Mouse (Mus musculus): Measurements from ENCODE around the gene Edem3. TPM values are rescaled to one million over a fixed set of nuclear protein-coding genes. Genes with fewer than 3 reads are reported as not detected.

Gene Edem3
- polyA plus RNA-seq (2016; fragmentation: Nextera tagmentation; extraction: Ambion mirVana): 12.9 and 17.4 TPM in 2 replicates

GRCm38 (mm10) chr1:151754881-151755659 is at the start of gene Edem3:
Gene Edem3 (plus strand): TSS chr1:151755371.
- peak within 1 kb of the TSS; percentile 88 for H3K27ac ChIP-seq
- no peaks in the 10 kb centered on the region for H3K27me3 ChIP-seq (ENCODE audit: low read depth, poor library complexity, severe bottlenecking)
- H3K36me3 ChIP-seq: no peaks in the 10 kb centered on the region
- DNase-seq (ENCODE audit: low spot score): peak; percentile 90
- peaks cover 21% of the 10 kb centered on the region for H3K4me1 ChIP-seq
- H3K9me3 ChIP-seq (replicated peaks): no peaks in the 10 kb centered on the region
- under 1% methylated on average over 64 of the region's 64 CpGs for WGBS
- H3K4me3 ChIP-seq: peak within 1 kb of the TSS; percentile 96

DNA sequence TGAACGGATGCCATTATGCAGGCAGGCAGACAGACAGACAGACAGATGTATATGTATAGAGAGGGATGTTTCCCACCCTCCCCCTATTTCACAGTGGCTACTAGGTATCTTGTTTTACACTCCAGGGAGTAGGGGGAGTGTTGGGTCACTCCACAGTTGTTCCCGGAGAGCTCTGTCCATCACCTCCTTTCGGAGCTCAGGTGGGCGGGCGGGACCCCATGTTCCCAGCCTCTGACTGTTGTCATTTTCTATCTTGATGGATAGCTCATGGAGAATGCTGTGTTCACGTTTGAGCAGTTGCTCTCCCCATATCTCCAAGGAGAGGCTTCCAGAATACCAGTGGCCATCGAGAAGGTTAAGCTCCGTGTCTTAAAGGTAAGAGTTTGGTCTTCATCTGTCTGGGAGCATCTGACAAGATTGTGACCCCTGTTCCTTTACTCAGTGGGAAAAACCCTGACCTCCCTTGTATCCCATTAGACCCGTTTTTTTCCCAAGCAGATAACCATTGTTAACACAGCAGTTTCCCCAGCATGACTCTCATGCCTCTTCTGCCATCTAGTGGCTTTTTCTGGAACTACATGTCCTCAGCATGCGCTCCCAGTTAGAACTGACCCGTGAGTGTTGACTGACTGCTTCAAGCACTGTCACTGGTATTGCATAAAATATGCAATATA is 49.3 kb upstream of the Edem3 start:
- peaks cover 14% of the 10 kb centered on the region; the same call in 1 of the 2 replicates for H3K4me1 ChIP-seq
- H3K27me3 ChIP-seq (ENCODE audit: low read depth, poor library complexity, severe bottlenecking): 0 out of 2 replicates have a peak, but pooled peaks cover 8% of the 10 kb centered on the region
- no peaks in the 10 kb centered on the region for H3K9me3 ChIP-seq (replicated peaks)
- 40% methylated on average over 11 of the region's 11 CpGs for WGBS
- peak; percentile 79 for DNase-seq (ENCODE audit: low spot score)
- H3K27ac ChIP-seq: no peak overlapping the region
- no peak overlapping the region for H3K4me3 ChIP-seq
- no peaks in the 10 kb centered on the region for H3K36me3 ChIP-seq

DNA sequence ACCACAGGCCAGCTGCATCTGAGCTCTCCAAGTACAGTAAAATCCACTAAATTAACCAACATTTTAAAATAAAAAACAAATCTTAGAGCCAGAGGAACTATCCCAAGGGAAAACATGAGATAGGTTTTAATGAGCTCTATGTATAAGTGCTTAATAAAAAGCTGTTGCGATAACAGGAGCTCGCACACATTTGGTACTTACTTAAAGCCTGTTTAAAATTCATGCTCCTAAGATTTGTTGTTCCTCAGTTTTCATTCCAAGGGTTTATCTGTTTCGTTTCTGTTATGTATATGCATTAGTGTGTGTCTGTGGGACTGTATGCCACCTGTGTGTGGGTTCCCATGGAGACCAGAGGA is 48.8 kb upstream of the Edem3 start:
- Histone ChIP-seq H3K36me3 (no peaks in the 10 kb centered on the region), H3K4me3 (no peak overlapping the region), H3K27ac (no peak overlapping the region), H3K9me3 (replicated peaks) (no peaks in the 10 kb centered on the region), H3K27me3 (ENCODE audit: low read depth, poor library complexity, severe bottlenecking) (0 out of 2 replicates have a peak, but pooled peaks cover 8% of the 10 kb centered on the region), H3K4me1 (peaks cover 11% of the 10 kb centered on the region; the same call in 1 of the 2 replicates)
- WGBS: 90% methylated on average over 3 of the region's 3 CpGs
- no peak for DNase-seq (ENCODE audit: low spot score)

GRCm38 (mm10) chr1:151708966-151709733 is 46.0 kb upstream of the Edem3 start:
- Histone ChIP-seq H3K27me3 (ENCODE audit: low read depth, poor library complexity, severe bottlenecking) (0 out of 2 replicates have a peak, but pooled peaks cover 8% of the 10 kb centered on the region), H3K4me1 (peaks cover 11% of the 10 kb centered on the region; the same call in 1 of the 2 replicates), H3K9me3 (replicated peaks) (no peaks in the 10 kb centered on the region), H3K27ac (0 out of 2 replicates have a peak overlapping the region, but pooled peaks have one; percentile 32), H3K4me3 (no peak overlapping the region), H3K36me3 (no peaks in the 10 kb centered on the region)
- WGBS: 69% methylated on average over 13 of the region's 13 CpGs
- DNase-seq (ENCODE audit: low spot score): no peak

DNA sequence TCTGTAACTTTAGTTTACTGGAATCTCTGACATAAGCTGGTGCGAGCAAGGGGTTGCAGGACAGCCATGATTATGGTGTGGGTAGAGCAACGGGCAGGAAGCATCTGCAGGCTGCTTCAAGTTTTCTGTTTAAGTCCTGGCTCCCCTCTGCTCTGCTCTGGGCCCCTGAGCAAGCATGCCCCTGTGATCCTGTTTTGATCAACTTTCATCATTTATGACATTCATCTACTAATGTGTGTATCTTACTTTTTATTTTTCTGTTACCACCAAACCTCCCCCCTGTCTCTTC is 45.5 kb upstream of the Edem3 start:
- no peak for DNase-seq (ENCODE audit: low spot score)
- Histone ChIP-seq H3K27me3 (ENCODE audit: low read depth, poor library complexity, severe bottlenecking) (0 out of 2 replicates have a peak, but pooled peaks cover 8% of the 10 kb centered on the region), H3K9me3 (replicated peaks) (no peaks in the 10 kb centered on the region), H3K4me3 (no peak overlapping the region), H3K4me1 (peaks cover 11% of the 10 kb centered on the region; the same call in 1 of the 2 replicates), H3K27ac (0 out of 2 replicates have a peak overlapping the region, but pooled peaks have one; percentile 32), H3K36me3 (no peaks in the 10 kb centered on the region)
- 68% methylated on average over 2 of the region's 2 CpGs for WGBS

- Histone ChIP-seq H3K4me1 (peaks cover 11% of the 10 kb centered on the region; the same call in 1 of the 2 replicates), H3K9me3 (replicated peaks) (no peaks in the 10 kb centered on the region), H3K4me3 (no peak overlapping the region), H3K27ac (no peak overlapping the region), H3K27me3 (ENCODE audit: low read depth, poor library complexity, severe bottlenecking) (0 out of 2 replicates have a peak, but pooled peaks cover 8% of the 10 kb centered on the region), H3K36me3 (no peaks in the 10 kb centered on the region)
- WGBS: 59% methylated on average over 5 of the region's 5 CpGs
- DNase-seq (ENCODE audit: low spot score): no peak
These were observed 44.6 kb upstream of the Edem3 start for GRCm38 (mm10) chr1:151710424-151711055.

- 0 out of 2 replicates have a peak, but pooled peaks cover 8% of the 10 kb centered on the region for H3K27me3 ChIP-seq (ENCODE audit: low read depth, poor library complexity, severe bottlenecking)
- no peak overlapping the region for H3K27ac ChIP-seq
- no peak overlapping the region for H3K4me3 ChIP-seq
- DNase-seq (ENCODE audit: low spot score): no peak
- H3K36me3 ChIP-seq: no peaks in the 10 kb centered on the region
- peaks cover 11% of the 10 kb centered on the region; the same call in 1 of the 2 replicates for H3K4me1 ChIP-seq
- no peaks in the 10 kb centered on the region for H3K9me3 ChIP-seq (replicated peaks)
- WGBS: 74% methylated on average over 7 of the region's 7 CpGs
These were observed 44.1 kb upstream of the Edem3 start for GRCm38 (mm10) chr1:151711062-151711461.

DNA sequence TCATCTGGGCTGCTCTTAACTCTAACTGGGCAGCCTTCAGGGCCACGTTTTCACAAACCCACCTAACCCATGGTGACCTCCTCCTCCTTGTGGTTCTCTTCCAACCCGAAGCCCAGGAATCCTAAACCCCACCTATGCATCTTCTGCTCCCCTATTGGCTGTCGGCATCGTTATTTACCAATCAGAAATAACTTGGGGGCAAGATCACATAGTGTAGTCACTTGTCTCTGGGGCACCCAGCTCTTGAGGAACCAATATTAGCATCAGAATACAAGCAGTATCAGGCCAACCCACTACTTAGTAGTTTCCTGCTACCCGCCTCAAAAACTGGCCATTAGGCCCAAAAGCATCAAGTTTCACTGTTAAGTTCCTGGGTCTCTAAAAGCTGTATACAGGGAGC is 42.5 kb upstream of the Edem3 start:
- Histone ChIP-seq H3K4me1 (peaks cover 11% of the 10 kb centered on the region; the same call in 1 of the 2 replicates), H3K4me3 (no peak overlapping the region), H3K36me3 (no peaks in the 10 kb centered on the region), H3K9me3 (replicated peaks) (no peaks in the 10 kb centered on the region), H3K27ac (no peak overlapping the region), H3K27me3 (ENCODE audit: low read depth, poor library complexity, severe bottlenecking) (no peaks in the 10 kb centered on the region)
- 45% methylated on average over 5 of the region's 5 CpGs for WGBS
- no peak for DNase-seq (ENCODE audit: low spot score)

GRCm38 (mm10) chr1:151713622-151714021 is 41.5 kb upstream of the Edem3 start:
- no peak overlapping the region for H3K27ac ChIP-seq
- DNase-seq (ENCODE audit: low spot score): no peak
- H3K4me1 ChIP-seq: peaks cover 11% of the 10 kb centered on the region; the same call in 1 of the 2 replicates
- no peaks in the 10 kb centered on the region for H3K9me3 ChIP-seq (replicated peaks)
- no peaks in the 10 kb centered on the region for H3K27me3 ChIP-seq (ENCODE audit: low read depth, poor library complexity, severe bottlenecking)
- no peak overlapping the region for H3K4me3 ChIP-seq
- H3K36me3 ChIP-seq: no peaks in the 10 kb centered on the region

DNA sequence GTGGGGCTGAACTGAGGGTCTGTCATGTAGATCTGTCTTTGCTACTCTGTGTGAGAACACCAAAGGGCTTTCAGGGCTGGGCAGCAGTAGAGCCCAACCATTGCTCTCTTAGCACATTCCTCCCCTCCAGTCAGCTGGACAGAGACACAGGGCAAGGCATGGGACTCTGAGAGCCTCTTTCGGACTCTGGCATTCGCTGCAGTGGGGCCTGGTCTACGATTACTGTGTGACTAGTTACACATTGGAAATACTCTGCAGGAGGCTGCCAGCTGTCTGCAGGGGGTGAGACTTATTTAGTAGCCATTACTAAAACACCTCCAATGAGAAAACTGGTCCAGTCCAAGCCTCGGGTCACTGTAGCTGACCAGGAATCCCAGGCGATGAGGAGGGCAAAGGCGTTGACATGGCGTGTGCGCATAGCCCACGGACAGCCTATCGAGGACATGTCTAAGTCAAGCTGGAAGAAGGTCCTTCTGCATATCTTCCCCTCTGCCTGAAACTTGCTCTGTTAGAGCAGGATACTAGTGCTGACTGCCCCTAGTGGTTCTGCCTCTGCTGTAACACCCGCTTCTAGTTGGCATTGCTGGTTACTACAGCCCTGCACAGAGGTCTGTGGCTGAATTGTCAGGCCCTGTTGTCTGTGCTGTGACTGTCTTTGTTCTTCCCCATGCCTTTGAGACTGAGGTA is 39.0 kb upstream of the Edem3 start:
- Histone ChIP-seq H3K36me3 (no peaks in the 10 kb centered on the region), H3K27ac (no peak overlapping the region), H3K4me3 (no peak overlapping the region), H3K27me3 (ENCODE audit: low read depth, poor library complexity, severe bottlenecking) (no peaks in the 10 kb centered on the region), H3K9me3 (replicated peaks) (no peaks in the 10 kb centered on the region), H3K4me1 (peaks cover 8% of the 10 kb centered on the region)
- WGBS: 82% methylated on average over 11 of the region's 11 CpGs
- no peak for DNase-seq (ENCODE audit: low spot score)

- no peaks in the 10 kb centered on the region for H3K27me3 ChIP-seq (ENCODE audit: low read depth, poor library complexity, severe bottlenecking)
- peaks cover 8% of the 10 kb centered on the region for H3K4me1 ChIP-seq
- 93% methylated on average over 5 of the region's 5 CpGs for WGBS
- H3K4me3 ChIP-seq: no peak overlapping the region
- no peak overlapping the region for H3K27ac ChIP-seq
- no peak for DNase-seq (ENCODE audit: low spot score)
- no peaks in the 10 kb centered on the region for H3K36me3 ChIP-seq
- no peaks in the 10 kb centered on the region for H3K9me3 ChIP-seq (replicated peaks)
These were observed 37.5 kb upstream of the Edem3 start for GRCm38 (mm10) chr1:151717624-151718023.

GRCm38 (mm10) chr1:151718575-151718974 is 36.6 kb upstream of the Edem3 start:
- Histone ChIP-seq H3K9me3 (replicated peaks) (no peaks in the 10 kb centered on the region), H3K27me3 (ENCODE audit: low read depth, poor library complexity, severe bottlenecking) (no peaks in the 10 kb centered on the region), H3K36me3 (no peaks in the 10 kb centered on the region), H3K27ac (no peak overlapping the region), H3K4me1 (peaks cover 8% of the 10 kb centered on the region), H3K4me3 (no peak overlapping the region)
- no peak for DNase-seq (ENCODE audit: low spot score)
- 88% methylated on average over 8 of the region's 8 CpGs for WGBS

Data from limb, embryonic 10.5 days (tissue).